Mouse (Mus musculus) thymus, adult 2 months (tissue): ENCODE results near the gene Ptprc.

Experiments
- CTCF ChIP-seq: fragments of 200-500 bp; IDR thresholded peaks from 2 replicates; pipeline ENCODE4 v1.5.1; 2012; ENCODE audit warnings: mild to moderate bottlenecking, control low read depth, low read length, moderate library complexity, borderline replicate concordance; ENCODE audit not compliant: control insufficient read depth, poor library complexity, insufficient read depth; ENCODE audit errors: extremely low read depth
- POLR2A ChIP-seq: fragments of 200-500 bp; IDR thresholded peaks from 2 replicates; pipeline ENCODE4 v1.6.1; 2012; ENCODE audit warnings: mild to moderate bottlenecking, low read length, control low read depth, moderate library complexity; ENCODE audit not compliant: control insufficient read depth, poor library complexity, insufficient read depth; ENCODE audit errors: extremely low read depth

- TF ChIP-seq CTCF (no peak), POLR2A (peak; percentile 60; the same call in 1 of the 2 replicates)
Observed at GRCm38 (mm10) chr1:138191689-138192508, 16.4 kb upstream of the Ptprc start.
